Mouse (Mus musculus): ENCODE data around the gene Cldn34b4. TPM values are rescaled to one million over a fixed set of nuclear protein-coding genes. Genes with fewer than 3 reads are reported as not detected.

The Cldn34b4 gene
- total RNA-seq (2012; rRNA removed) (not detected in 2 replicates), total RNA-seq (2014; rRNA removed) (not detected in 2 replicates), polyA plus RNA-seq (2012; ENCODE audit: insufficient read length, low read depth) (not detected in 2 replicates)

DNA sequence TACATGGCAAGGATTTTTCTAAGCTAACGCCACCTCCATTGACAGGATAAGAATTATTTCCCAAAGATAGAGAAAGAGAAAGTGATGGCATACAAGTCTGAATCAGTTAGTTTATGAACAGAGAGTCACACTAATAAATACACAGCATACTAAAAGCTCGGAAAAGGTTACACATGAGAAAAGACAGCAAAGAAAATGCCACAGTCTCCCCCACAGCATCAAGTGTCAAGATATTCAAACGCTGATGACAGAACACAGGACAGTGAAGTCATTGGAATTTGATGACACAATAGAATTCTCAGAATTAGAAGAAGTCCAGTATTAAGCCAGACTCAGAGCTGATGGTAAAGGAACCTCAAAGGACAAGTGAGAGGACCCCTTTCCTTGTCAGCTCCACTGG, at the start of gene Cldn34b4:
Gene Cldn34b4, plus strand, starts transcription at position 301 of the 400 bp plus-strand sequence.
- H3K4me3 ChIP-seq (replicated peaks in 1 of 3; ENCODE audit: low read depth in 2 of 3, low read length in 2 of 3, poor library complexity in 1 of 3), result no peak within 1 kb of the TSS
- H3K27me3 ChIP-seq (replicated peaks), result no peaks in the 10 kb centered on the region
- H3K36me3 ChIP-seq (replicated peaks in 1 of 2; ENCODE audit: control insufficient read depth in 1 of 2, insufficient read depth in 1 of 2, low read length in 1 of 2), result no peaks in the 10 kb centered on the region
- H3K4me2 ChIP-seq (ENCODE audit: insufficient read depth, low read depth, poor library complexity, severe bottlenecking), result no peak within 1 kb of the TSS
- no peaks in the 10 kb centered on the region for H3K4me1 ChIP-seq (ENCODE audit: control insufficient read depth in 1 of 2, insufficient read depth in 2 of 2)
- dilution Hi-C loops (cut with MboI; ENCODE audit: extremely low pct_ligation_motif_present, extremely low pct_unique_long_range_greater_than_20kb, low sequenced_read_pairs), result no loop called here
- no peak within 1 kb of the TSS for H3K27ac ChIP-seq (ENCODE audit: insufficient read depth, low read depth)
- DNase-seq (ENCODE audit: extremely low read depth), result no peak
- no peaks in the 10 kb centered on the region for H3K9me3 ChIP-seq (replicated peaks; ENCODE audit: low read length)
- in situ Hi-C loops (cut with MboI; ENCODE audit: low pct_ligation_motif_present, low pct_unique_long_range_greater_than_20kb, low sequenced_read_pairs), result no loop called here
- H3K79me2 ChIP-seq (replicated peaks; ENCODE audit: control insufficient read depth, extremely low read depth, insufficient read depth, poor library complexity, severe bottlenecking), result no peaks in the 10 kb centered on the region
- no peak within 1 kb of the TSS for H3K9ac ChIP-seq (ENCODE audit: insufficient read depth, low read depth)
- TF ChIP-seq TCF12 (IDR thresholded peaks at IDR 0.05; ENCODE audit: low read depth, low read length) (no peak), ELF1 (IDR thresholded peaks at IDR 0.05; ENCODE audit: low read depth, low read length) (no peak), MAFK (IDR thresholded peaks at IDR 0.05; ENCODE audit: insufficient replicate concordance, low read length) (no peak), ZMIZ1 (IDR thresholded peaks at IDR 0.05; ENCODE audit: low read depth, low read length) (no peak), MEF2A (IDR thresholded peaks at IDR 0.05; ENCODE audit: borderline replicate concordance, low read depth, low read length) (no peak), IRF4 (IDR thresholded peaks at IDR 0.05; ENCODE audit: low read depth, low read length) (no peak), JUND (conservative IDR thresholded peaks at IDR 0.05; ENCODE audit: low read depth, low read length) (no peak), CHD2 (IDR thresholded peaks at IDR 0.05; ENCODE audit: low read length) (no peak), CHD1 (IDR thresholded peaks at IDR 0.05; ENCODE audit: low read depth, low read length) (no peak)

Other genes with a start within 250 kb of the Cldn34b4 start
- not detected in 2 replicates for gene Cldn34b3, start 129.0 kb upstream of the Cldn34b4 start, total RNA-seq (2012; rRNA removed)
- not detected in 2 replicates for gene Cldn34b3, start 129.0 kb upstream of the Cldn34b4 start, total RNA-seq (2014; rRNA removed)
- gene Cldn34b3, start 129.0 kb upstream of the Cldn34b4 start, polyA plus RNA-seq (2012; ENCODE audit: insufficient read length, low read depth), result not detected in 2 replicates
- gene Cldn34d, start 209.6 kb downstream of the Cldn34b4 start, total RNA-seq (2012; rRNA removed), result not detected in 2 replicates
- not detected in 2 replicates for gene Cldn34d, start 209.6 kb downstream of the Cldn34b4 start, total RNA-seq (2014; rRNA removed)
- not detected in 2 replicates for gene Cldn34d, start 209.6 kb downstream of the Cldn34b4 start, polyA plus RNA-seq (2012; ENCODE audit: insufficient read length, low read depth)

Data from CH12.LX (cell line).